Mouse (Mus musculus) heart, postnatal 0 days (tissue): ENCODE results near the gene Cit. TPM values are rescaled to one million over a fixed set of nuclear protein-coding genes. Genes with fewer than 3 reads are reported as not detected.

Source experiments
- ATAC-seq: fragments of 200-750 bp; cut with Nextera tagmentation; 2 replicates; pipeline ENCODE4 v1.8.0; 2017; ENCODE audit warnings: low read depth, moderate number of reproducible peaks, moderate library complexity; ENCODE audit not compliant: insufficient read depth
- DNase-seq: peaks from one replicate; pipeline ENCODE4 v3.0.0-alpha.2; 2016; ENCODE audit warnings: low spot score
- H3K27ac ChIP-seq: fragments of 300-500 bp; sonication (generic); 2 replicates; pipeline ENCODE4 v1.5.1; 2014; ENCODE audit warnings: low read depth, mild to moderate bottlenecking
- H3K27me3 ChIP-seq: fragments of 300-500 bp; sonication (generic); 2 replicates; pipeline ENCODE4 v1.6.1; 2014; ENCODE audit warnings: low read length, mixed read lengths; ENCODE audit not compliant: control insufficient read depth, insufficient read depth
- H3K36me3 ChIP-seq: fragments of 300-500 bp; sonication (generic); replicated peaks from 2 replicates; pipeline ENCODE4 v1.6.1; 2014; ENCODE audit warnings: low read length, mixed read lengths; ENCODE audit not compliant: control insufficient read depth, insufficient read depth
- H3K4me1 ChIP-seq: fragments of 300-500 bp; sonication (generic); 2 replicates; pipeline ENCODE4 v1.6.1; 2014; ENCODE audit warnings: antibody characterized with exemption; ENCODE audit not compliant: control insufficient read depth, insufficient read depth
- H3K4me2 ChIP-seq: fragments of 300-500 bp; sonication (generic); 2 replicates; pipeline ENCODE4 v1.6.1; 2014; ENCODE audit warnings: low read depth, mild to moderate bottlenecking, low read length, moderate library complexity
- H3K4me3 ChIP-seq: fragments of 300-500 bp; sonication (generic); 2 replicates; pipeline ENCODE4 v1.5.1; 2014; ENCODE audit warnings: low read depth, low read length
- H3K9ac ChIP-seq: fragments of 300-500 bp; sonication (generic); replicated peaks from 2 replicates; pipeline ENCODE4 v1.6.1; 2014; ENCODE audit warnings: low read depth, low read length, mixed read lengths
- H3K9me3 ChIP-seq: fragments of 300-500 bp; sonication (generic); replicated peaks from 2 replicates; pipeline ENCODE4 v1.6.1; 2016; ENCODE audit warnings: low read length; ENCODE audit not compliant: control insufficient read depth
- CTCF ChIP-seq: IDR thresholded peaks from 2 replicates; pipeline ENCODE4 v1.5.1; 2016; ENCODE audit warnings: antibody characterized with exemption, control low read depth, low read depth
- EP300 ChIP-seq: IDR thresholded peaks from 2 replicates; pipeline ENCODE4 v1.6.1; 2016; ENCODE audit warnings: antibody characterized with exemption, low read depth
- WGBS: fragments of 180-500 bp; shearing (Covaris S2); extraction: QIAGEN DNeasy Blood & Tissue Kit; methylation state at CpG from one replicate; pipeline ENCODE4 v1.1.7; 2014; 5-methylcytosine and 5-hydroxymethylcytosine counted together
- polyA plus RNA-seq: library from polyadenylated mRNA; unstranded; fragments of >200 nt; fragmentation: Nextera tagmentation; extraction: Ambion mirVana; gene quantifications from 2 replicates; pipeline ENCODE4 v1.2.1, GENCODE M21; 2015
- total RNA-seq: library from RNA; depleted of rRNA; stranded (reverse); fragments of >200 nt; gene quantifications from 2 replicates; pipeline ENCODE4 v1.2.3, GENCODE M21; 2014; ENCODE audit warnings: low replicate concordance

The Cit gene
- total and polyA plus RNA-seq, 2 experiments from 2014 or later: 4.1 to 11.5 TPM

- Histone ChIP-seq H3K9me3 (0 out of 2 replicates have a peak, but pooled peaks cover 2% of the 10 kb centered on the region), H3K4me2 (no peak overlapping the region), H3K36me3 (peaks cover 66% of the 10 kb centered on the region), H3K4me1 (no peaks in the 10 kb centered on the region), H3K27ac (no peak overlapping the region), H3K27me3 (no peaks in the 10 kb centered on the region), H3K9ac (no peak overlapping the region), H3K4me3 (no peak overlapping the region)
- 46% methylated on average over 11 of the region's 11 CpGs for WGBS
- DNase-seq (no peak), ATAC-seq (no peak)
- no peak for TF ChIP-seq CTCF
- no peak for TF ChIP-seq EP300
Measured at GRCm38 (mm10) chr5:115944791-115945490, 99.9 kb downstream of the Cit start.

GRCm38 (mm10) chr5:115947622-115948353 lies 102.7 kb downstream of the Cit start:
- Histone ChIP-seq H3K27me3 (no peaks in the 10 kb centered on the region), H3K4me1 (no peaks in the 10 kb centered on the region), H3K27ac (no peak overlapping the region), H3K9ac (no peak overlapping the region), H3K4me2 (no peak overlapping the region), H3K9me3 (no peaks in the 10 kb centered on the region), H3K4me3 (no peak overlapping the region), H3K36me3 (peaks cover 69% of the 10 kb centered on the region)
- ATAC-seq (no peak), DNase-seq (no peak)
- 93% methylated on average over 15 of the region's 15 CpGs for WGBS
- no peak for TF ChIP-seq CTCF
- no peak for TF ChIP-seq EP300

- Histone ChIP-seq H3K4me2 (no peak overlapping the region), H3K9ac (no peak overlapping the region), H3K4me1 (no peaks in the 10 kb centered on the region), H3K9me3 (no peaks in the 10 kb centered on the region), H3K27ac (no peak overlapping the region), H3K27me3 (no peaks in the 10 kb centered on the region), H3K4me3 (no peak overlapping the region), H3K36me3 (peaks cover 83% of the 10 kb centered on the region)
- ATAC-seq: no peak
- no peak for DNase-seq
- WGBS: 84% methylated on average over 7 of the region's 7 CpGs
- TF ChIP-seq EP300 (no peak), CTCF (no peak)
Measured at GRCm38 (mm10) chr5:115950936-115951335, 105.9 kb downstream of the Cit start.

DNA sequence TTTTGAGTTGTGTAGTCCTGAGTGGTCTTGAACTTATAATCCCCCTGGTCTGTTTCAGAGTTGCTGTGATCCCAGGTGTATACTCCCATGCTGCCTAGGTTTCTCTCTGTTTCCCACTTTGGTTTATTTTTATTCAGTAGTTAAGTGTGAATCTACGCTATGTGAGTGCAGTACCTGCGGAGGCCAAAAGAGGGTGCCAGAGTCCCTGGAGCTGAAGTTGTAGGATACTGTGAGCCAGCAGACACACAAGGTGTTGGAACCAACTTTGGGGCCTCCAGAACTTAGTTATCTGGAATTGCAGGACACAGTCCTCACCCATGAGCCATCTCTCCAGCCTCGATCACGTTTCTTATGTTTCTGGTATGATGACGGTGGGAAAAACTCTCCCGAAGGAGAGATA lies 108.1 kb downstream of the Cit start:
- no peak overlapping the region for H3K4me3 ChIP-seq
- TF ChIP-seq CTCF (peak; percentile 30), EP300 (no peak)
- H3K9me3 ChIP-seq: no peaks in the 10 kb centered on the region
- H3K27me3 ChIP-seq: no peaks in the 10 kb centered on the region
- no peak for DNase-seq
- H3K4me1 ChIP-seq: no peaks in the 10 kb centered on the region
- H3K4me2 ChIP-seq: no peak overlapping the region
- no peak overlapping the region for H3K9ac ChIP-seq
- H3K27ac ChIP-seq: no peak overlapping the region
- ATAC-seq: no peak
- WGBS: 96% methylated on average over 6 of the region's 6 CpGs
- H3K36me3 ChIP-seq: peaks cover 69% of the 10 kb centered on the region

- no peak overlapping the region for H3K4me2 ChIP-seq
- ATAC-seq (no peak), DNase-seq (no peak)
- no peaks in the 10 kb centered on the region for H3K4me1 ChIP-seq
- no peak overlapping the region for H3K27ac ChIP-seq
- H3K36me3 ChIP-seq: peaks cover 64% of the 10 kb centered on the region
- H3K4me3 ChIP-seq: no peak overlapping the region
- 85% methylated on average over 6 of the region's 6 CpGs for WGBS
- no peaks in the 10 kb centered on the region for H3K27me3 ChIP-seq
- no peaks in the 10 kb centered on the region for H3K9me3 ChIP-seq
- H3K9ac ChIP-seq: no peak overlapping the region
- TF ChIP-seq CTCF: no peak
- TF ChIP-seq EP300: no peak
Measured at GRCm38 (mm10) chr5:115954084-115954483, 109.0 kb downstream of the Cit start.
